Mouse (Mus musculus) cerebellum, postnatal 25 days (tissue): ENCODE data around the gene Gm15023.
A peak's percentile ranks its signal among the peaks of the same experiment; 100 is the strongest.
"Not testable (repeated sequence)": the region's sequence is repeated elsewhere in the genome, so short reads cannot be mapped to it uniquely, and the experiment has no call there.

Source experiments
- DNase-seq, 2 experiments: peaks; one replicate each; pipeline ENCODE4 v3.0.0; 2021; ENCODE audit warnings: mixed read lengths in 2 of 2

The Gm15023 gene

GRCm38 (mm10) chrX:135177532-135177931 is at the start of gene Gm15023:
Gene Gm15023 (minus strand): TSS chrX:135177632.
- not testable (repeated sequence) for DNase-seq

DNA sequence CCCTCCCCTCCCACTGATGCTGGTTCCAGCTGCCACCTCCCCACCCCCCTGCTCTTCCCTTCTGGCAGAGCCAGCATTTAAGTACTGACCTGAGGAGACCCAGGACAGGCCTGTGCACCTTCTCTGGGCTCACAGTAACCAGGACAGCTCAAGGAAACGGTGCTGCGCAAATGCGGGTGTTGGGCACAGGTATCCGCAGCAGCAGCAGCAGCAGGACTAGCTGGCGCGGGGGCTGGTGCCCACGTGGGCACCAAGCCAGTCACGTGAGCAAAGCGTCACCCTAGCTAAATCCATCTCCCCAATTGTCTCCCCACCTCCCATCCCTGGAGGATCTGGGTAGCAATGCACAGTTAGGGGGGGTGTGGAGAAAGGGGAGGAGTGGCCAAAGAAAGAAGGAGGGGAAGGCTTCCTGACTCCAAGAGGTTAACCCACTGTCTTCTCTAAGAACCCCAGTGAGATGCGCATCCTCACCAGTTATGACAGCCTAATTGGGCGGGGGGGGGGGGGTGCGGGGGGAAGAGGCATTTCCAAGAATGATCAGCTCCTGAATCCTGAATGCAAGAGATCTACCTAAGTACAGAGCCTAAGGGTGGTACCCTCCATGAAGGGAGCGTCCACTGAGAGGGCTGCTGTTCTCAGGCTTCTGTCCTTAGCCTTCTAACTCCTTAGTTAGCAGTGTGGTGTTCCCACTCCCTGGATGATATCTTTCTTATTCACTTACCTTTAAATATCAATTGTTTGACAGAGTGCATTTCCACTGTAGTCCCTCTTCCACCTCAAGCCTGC is 33.2 kb upstream of the Gm15023 start, which contains the start of gene Tceal6:
TSS of gene Tceal6 (minus strand) at position 252 of the 786 bp plus-strand sequence.
- peak; percentile 45 to 57 for DNase-seq

DNA sequence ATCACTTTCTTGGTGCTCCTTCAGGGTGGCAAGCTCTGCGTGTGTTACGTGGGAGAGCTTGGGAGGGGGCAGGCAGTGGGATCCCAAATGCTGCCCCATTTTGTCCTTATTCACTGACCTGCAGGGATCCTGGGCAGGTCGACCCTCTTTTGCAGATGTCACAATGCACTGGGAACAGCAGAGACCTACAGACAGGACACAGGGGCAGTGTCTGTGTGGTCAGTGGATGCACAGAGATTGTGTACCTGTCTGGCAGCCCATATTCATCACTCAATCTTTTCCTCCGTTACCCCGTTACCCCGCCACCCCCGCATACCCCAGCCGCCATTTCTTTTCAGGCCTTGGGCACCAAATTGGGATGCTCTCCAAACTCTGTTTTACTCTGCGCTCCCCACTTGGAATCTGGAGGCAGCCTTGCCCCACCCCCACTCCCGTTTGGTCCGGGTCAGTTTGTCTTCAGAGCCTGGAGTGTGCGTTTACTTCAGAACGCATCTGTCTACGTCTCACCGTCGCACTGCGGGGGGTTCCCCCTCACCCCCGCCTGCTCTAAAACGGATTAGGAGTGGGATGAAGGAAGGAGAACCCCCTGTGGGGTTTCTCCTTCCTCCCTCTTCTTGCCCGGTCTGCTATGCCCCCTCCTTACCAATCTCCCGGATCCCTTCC is 32.5 kb upstream of the Gm15023 start:
- peak; percentile 33 to 53 for DNase-seq

DNA sequence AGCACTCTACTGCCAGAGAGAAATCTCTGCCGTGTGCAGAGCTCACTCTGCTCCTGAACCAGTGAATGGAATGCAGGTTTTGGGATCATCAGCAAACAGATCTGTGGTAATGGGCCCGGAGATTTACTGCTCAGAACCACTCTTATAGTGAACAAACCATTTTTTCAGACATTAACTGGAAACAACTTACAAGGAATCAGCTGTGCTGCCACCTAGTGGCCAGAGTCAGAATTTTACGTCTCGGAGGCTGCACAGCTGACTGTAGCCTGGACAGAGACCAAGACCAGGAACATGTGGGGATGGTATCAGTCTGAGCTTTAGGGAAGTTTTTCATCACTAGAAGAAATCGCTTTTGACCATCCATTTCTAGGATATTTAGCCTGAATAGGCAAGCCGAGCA is 12.5 kb upstream of the Gm15023 start:
- DNase-seq, result not testable (repeated sequence)

- DNase-seq, result not testable (repeated sequence)
Observed at GRCm38 (mm10) chrX:135188661-135189060, 11.2 kb upstream of the Gm15023 start.
